Mouse (Mus musculus) bone marrow, adult 2 months (tissue): ENCODE measurements around the gene Pcdh9.

ENCODE experiments used
- CTCF ChIP-seq: fragments of 200-500 bp; IDR thresholded peaks from 2 replicates; pipeline ENCODE4 v1.5.1; 2011; ENCODE audit warnings: low read length, control low read depth; ENCODE audit not compliant: control insufficient read depth, insufficient read depth
- POLR2A ChIP-seq: fragments of 200-500 bp; IDR thresholded peaks from 2 replicates; pipeline ENCODE4 v1.6.1; 2011; ENCODE audit warnings: low read depth, mild to moderate bottlenecking, control low read depth, low read length, borderline replicate concordance; ENCODE audit not compliant: control insufficient read depth

GRCm38 (mm10) chr14:93868211-93868610 lies 22.3 kb downstream of the Pcdh9 start:
- no peak for TF ChIP-seq CTCF
- no peak for TF ChIP-seq POLR2A
